Mouse (Mus musculus) B cell, adult 62 days (primary cell): ENCODE measurements around the gene Olfr611. TPM values are rescaled to one million over a fixed set of nuclear protein-coding genes. Genes with fewer than 3 reads are reported as not detected.

ENCODE experiments used
- total RNA-seq: library from RNA; stranded (reverse); gene quantifications from 4 replicates; pipeline ENCODE4 v1.2.4, GENCODE M21; 2023

The Olfr611 gene
- not detected in 4 replicates for total RNA-seq

GRCm38 (mm10) chr7:103520746-103521145, at the start of gene Olfr611:
TSS of gene Olfr611 (minus strand) at chr7:103520846.

DNA sequence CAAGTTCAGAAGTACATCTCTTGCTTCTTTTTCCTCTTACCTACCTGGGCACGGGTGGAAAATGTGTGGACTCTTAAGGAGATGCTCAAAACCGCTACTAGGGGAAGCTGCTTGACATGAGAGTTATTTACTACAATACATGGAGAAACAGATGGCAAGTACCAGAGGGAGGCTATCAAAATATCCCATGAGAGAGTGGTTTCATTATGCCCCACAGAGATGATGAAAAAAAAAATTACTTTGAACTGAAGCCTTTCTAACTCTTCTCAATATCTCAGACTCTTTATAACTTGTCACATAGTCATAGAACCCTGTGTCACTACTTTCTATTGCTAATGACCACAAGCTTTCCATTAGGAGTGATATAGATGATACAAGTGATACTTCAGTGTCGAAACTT, 48.4 kb upstream of the Olfr611 start, which contains the start of gene Olfr616:
Olfr616 (minus strand) TSS at position 101 of the 400 bp plus-strand sequence.

DNA sequence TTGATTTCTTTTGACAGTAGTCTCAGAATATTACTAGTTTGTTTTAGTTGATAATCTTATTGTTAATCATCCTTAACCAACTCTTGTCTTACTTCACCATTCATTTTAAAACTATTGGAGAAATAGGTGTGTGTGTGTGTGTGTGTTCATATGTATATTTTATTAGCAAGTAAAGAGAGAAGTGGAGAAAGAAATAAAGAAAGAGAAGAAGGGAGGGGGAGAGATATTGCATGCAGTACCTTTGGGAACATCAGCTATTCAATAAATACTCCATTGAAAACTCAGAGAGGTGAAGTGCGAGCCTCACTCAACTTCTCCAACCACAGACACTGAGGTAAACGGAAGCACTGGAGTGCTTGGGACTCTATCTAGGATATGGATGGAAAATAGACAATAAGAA, 35.1 kb upstream of the Olfr611 start, which contains the start of gene Olfr615:
Olfr615 (plus strand) TSS at position 301 of the 400 bp plus-strand sequence.

DNA sequence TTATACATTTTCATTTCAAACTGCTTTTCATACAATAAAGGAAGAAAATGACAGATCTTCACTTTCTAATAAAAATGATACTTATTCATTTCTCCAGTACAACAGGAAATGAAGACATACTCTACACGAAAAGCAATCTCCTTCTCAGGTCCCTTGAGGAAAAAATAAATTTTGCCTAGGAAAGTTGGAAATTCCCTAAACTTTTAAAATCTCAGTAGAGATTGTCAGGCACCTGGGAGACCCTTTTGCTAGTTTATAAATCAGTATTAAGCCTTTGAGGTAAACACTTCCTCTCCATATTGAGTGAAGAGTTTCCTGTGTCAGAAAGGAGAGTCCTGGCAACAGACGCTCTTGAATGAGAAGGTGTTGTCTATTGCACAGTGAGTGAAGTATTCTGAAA, 27.1 kb upstream of the Olfr611 start, which contains the start of gene Olfr613:
Olfr613 (plus strand) TSS at position 301 of the 400 bp plus-strand sequence.

DNA sequence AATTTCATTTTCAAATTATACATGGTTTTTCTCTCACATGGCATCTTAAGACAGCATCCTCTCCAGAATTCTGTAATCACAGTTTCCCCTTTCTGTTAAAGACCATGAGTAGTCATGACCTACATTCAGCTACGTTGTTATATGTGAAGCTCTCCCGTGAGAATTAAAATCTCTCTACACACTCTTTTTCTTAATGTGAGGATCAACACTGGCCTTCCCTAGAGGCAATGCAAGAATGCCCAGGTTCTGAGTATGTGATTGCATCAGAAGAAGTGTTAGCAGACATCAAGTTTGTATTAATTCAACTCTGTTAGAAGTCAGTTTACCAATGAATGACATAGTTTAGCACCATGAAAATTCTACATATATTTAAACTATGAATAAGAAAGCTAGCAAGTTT, 22.0 kb upstream of the Olfr611 start, which contains the start of gene Olfr612:
Olfr612 (minus strand) TSS at position 101 of the 400 bp plus-strand sequence.

GRCm38 (mm10) chr7:103512022-103512421, 8.6 kb downstream of the Olfr611 start, which contains the start of gene Olfr610:
TSS of gene Olfr610 (minus strand) at chr7:103512122.

DNA sequence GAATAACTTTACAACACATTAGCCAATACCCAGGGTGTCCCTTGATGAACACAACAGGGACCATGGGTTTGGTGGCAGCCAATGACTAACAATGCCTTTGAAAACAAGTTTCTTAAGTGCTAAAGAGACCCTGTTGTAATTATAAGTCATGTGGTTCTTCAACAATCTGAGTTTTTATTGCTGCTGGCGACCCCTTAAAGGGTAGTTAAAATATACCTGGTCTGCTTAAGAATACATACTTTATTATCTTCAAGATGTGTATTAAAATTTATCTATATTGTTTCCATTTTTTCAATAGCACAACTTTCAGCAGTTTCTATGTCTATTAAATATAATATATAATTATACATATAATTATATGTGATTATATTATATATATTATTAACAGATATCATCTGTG, 22.7 kb downstream of the Olfr611 start, which contains the start of gene Olfr609:
Olfr609 (minus strand) TSS at position 101 of the 400 bp plus-strand sequence.

DNA sequence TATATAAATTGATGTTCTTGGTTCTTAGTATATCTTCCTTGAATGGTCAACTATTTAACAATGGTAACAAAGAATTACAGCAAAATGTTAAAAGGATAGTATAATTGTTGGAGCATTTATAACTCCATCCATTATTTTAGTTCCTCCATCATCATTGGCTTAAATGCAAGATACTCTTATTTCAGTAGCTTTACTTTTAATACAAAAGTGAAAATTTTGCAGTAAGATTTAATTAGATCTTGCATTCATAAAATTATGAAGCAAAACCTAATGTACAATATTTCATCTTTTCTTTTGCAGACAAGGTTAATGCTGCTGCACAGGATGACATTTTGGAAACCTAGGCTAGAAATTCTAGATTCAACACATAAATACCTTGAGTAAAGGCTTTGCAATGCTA, 51.1 kb downstream of the Olfr611 start, which contains the start of gene Olfr608:
Olfr608 (plus strand) TSS at position 301 of the 400 bp plus-strand sequence.

Other genes with a start within 250 kb of the Olfr611 start
- gene Olfr596, start 215.2 kb downstream of the Olfr611 start, total RNA-seq, result not detected in 4 replicates
- not detected in 4 replicates for gene Olfr597, start 204.5 kb downstream of the Olfr611 start, total RNA-seq
- not detected in 4 replicates for gene Olfr598, start 197.3 kb downstream of the Olfr611 start, total RNA-seq
- not detected in 4 replicates for gene Olfr599, start 184.9 kb downstream of the Olfr611 start, total RNA-seq
- gene Olfr600, start 171.2 kb downstream of the Olfr611 start, total RNA-seq, result not detected in 4 replicates
- gene Olfr601, start 158.2 kb downstream of the Olfr611 start, total RNA-seq, result not detected in 4 replicates
- not detected in 4 replicates for gene Olfr603, start 134.7 kb downstream of the Olfr611 start, total RNA-seq
- gene Usp17lc, start 105.8 kb downstream of the Olfr611 start, total RNA-seq, result not detected in 4 replicates
- not detected in 4 replicates for gene Olfr605, start 75.4 kb downstream of the Olfr611 start, total RNA-seq
- gene Olfr606, start 71.8 kb downstream of the Olfr611 start, total RNA-seq, result not detected in 4 replicates
- not detected in 4 replicates for gene Olfr607, start 56.7 kb downstream of the Olfr611 start, total RNA-seq
- gene Olfr608, start 51.0 kb downstream of the Olfr611 start, total RNA-seq, result not detected in 4 replicates
- not detected in 4 replicates for gene Olfr609, start 22.8 kb downstream of the Olfr611 start, total RNA-seq
- not detected in 4 replicates for gene Olfr610, start 8.7 kb downstream of the Olfr611 start, total RNA-seq
- gene Olfr612, start 21.9 kb upstream of the Olfr611 start, total RNA-seq, result not detected in 4 replicates
- not detected in 4 replicates for gene Olfr613, start 27.2 kb upstream of the Olfr611 start, total RNA-seq
- not detected in 4 replicates for gene Olfr615, start 35.2 kb upstream of the Olfr611 start, total RNA-seq
- not detected in 4 replicates for gene Olfr616, start 48.3 kb upstream of the Olfr611 start, total RNA-seq
- gene Olfr617, start 52.2 kb upstream of the Olfr611 start, total RNA-seq, result not detected in 4 replicates
- not detected in 4 replicates for gene Olfr618, start 69.3 kb upstream of the Olfr611 start, total RNA-seq
- not detected in 4 replicates for gene Olfr619, start 79.7 kb upstream of the Olfr611 start, total RNA-seq
- not detected in 4 replicates for gene Olfr620, start 91.7 kb upstream of the Olfr611 start, total RNA-seq
- not detected in 4 replicates for gene Olfr622, start 121.9 kb upstream of the Olfr611 start, total RNA-seq
- gene Olfr623, start 142.9 kb upstream of the Olfr611 start, total RNA-seq, result not detected in 4 replicates
- gene Olfr624, start 150.3 kb upstream of the Olfr611 start, total RNA-seq, result not detected in 4 replicates
- not detected in 4 replicates for gene Olfr625-ps1, start 161.9 kb upstream of the Olfr611 start, total RNA-seq
- gene Olfr243, start 193.8 kb upstream of the Olfr611 start, total RNA-seq, result not detected in 4 replicates
- not detected in 4 replicates for gene Olfr628, start 209.5 kb upstream of the Olfr611 start, total RNA-seq
- not detected in 4 replicates for gene Olfr629, start 224.1 kb upstream of the Olfr611 start, total RNA-seq
- gene Olfr630, start 236.5 kb upstream of the Olfr611 start, total RNA-seq, result not detected in 4 replicates